Mouse (Mus musculus): ENCODE data around the gene Phc2.
"Not testable (repeated sequence)": the region's sequence is repeated elsewhere in the genome, so short reads cannot be mapped to it uniquely, and the experiment has no call there.

Phc2 gene

GRCm38 (mm10) chr4:128654505-128655381, at the start of gene Phc2:
Phc2 (plus strand) TSS chr4:128654702.
- DNase-seq, result peak; percentile 96

DNA sequence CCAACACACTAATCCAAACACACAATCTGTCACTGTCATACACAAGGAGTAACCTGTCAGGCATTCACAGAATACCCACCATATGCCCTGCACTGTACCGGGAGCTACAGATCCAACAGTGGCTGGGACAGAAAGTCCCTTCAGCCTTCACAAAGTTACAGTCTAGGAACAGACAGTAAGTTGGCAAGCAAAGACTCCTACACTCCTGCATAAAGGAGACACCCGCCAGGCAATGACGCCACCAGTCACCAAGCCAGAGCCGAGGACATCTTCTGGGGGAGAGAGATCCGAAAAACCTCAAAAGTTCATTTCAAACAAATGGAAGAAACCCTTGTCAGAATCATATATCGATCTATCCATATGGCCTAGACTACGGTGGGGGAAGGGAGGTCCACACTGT, 47.9 kb upstream of the Phc2 start:
- no peak for DNase-seq

DNA sequence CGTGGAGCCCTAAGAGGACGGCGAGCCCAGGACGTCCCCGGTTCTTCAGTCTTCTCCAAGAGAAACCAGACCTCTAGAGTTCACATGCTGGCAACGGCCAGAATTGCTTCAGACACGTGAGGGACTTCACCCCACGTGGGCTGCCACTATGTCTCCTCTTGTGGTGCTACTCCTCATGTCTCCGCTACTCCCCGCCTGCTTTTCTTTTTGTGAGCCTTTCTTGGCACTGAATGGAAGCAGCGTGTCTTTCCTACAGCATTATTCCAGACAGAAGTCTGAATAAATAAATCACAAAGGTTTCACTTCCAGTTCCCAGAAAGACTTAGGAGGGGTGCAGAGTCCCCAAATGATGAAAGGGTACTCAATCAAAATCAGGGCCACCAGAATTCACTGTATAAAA, 46.8 kb upstream of the Phc2 start:
- no peak for DNase-seq

GRCm38 (mm10) chr4:128609276-128609924, 45.1 kb upstream of the Phc2 start:
- peak in 1 of 2 experiments; percentile 37 for DNase-seq

- DNase-seq, result peak; percentile 91 to 95
Measured at GRCm38 (mm10) chr4:128609925-128610402, 44.5 kb upstream of the Phc2 start, which contains the start of gene Zscan20. Zscan20 (minus strand) TSS chr4:128610098.

DNA sequence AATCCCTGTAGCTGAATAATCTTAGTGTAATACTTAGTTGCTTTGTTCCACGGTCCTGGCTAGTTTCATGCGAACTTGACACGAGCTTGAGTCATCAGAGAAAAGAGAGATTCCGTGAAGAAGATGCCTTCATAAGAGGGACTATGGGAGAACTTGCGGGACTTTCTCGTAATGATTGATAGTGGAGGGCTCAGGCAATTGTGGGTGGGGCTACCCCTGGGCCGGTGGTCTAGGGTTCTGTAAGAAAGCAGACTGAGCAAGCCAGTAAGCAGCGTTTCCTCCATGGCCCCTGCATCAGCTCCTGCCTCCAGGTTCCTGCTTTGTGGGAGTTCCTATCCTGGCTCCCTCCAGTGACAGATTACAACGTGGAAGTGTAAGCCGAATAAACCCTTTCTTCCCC, 43.8 kb upstream of the Phc2 start:
- no peak for DNase-seq

DNA sequence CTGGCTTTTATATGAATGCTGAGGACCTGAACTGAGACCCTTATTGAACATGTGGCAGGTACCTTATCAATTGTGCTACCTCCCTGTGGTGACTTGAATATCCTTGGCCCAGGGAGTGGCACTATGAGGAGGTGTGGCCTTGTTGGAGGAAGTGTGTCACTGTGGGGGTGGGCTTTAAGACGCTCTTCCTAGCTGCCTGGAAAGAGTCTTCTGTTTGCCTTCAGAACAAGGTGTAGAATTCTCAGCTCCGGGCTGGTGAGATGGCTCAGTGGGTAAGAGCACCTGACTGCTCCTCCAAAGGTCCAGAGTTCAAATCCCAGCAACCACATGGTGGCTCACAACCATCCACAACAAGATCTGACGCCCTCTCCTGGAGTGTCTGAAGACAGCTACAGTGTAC, 42.8 kb upstream of the Phc2 start:
- not testable (repeated sequence) for DNase-seq

- DNase-seq, result peak; percentile 63 to 69
Measured at GRCm38 (mm10) chr4:128613326-128613725, 41.2 kb upstream of the Phc2 start.

DNA sequence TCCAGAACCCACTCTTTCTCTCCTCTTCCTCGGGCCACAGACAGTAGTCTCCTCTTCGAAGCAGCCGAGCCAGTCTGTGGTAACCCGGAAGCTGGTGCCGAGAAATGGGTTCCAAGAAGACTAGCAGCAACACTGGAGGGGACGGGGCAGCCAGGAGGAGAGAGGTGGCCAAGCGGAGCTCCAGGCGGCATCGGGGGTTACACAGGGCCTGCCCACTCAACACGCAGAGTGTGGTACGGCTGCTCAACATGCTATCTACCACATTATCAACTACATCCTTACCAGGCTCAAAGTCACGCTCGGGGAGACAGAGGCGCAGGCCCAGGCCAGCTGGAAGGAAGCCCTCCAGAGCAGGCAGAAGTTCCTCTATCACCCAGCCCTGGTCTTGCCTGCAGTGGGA, 38.7 kb upstream of the Phc2 start:
- no peak for DNase-seq

DNA sequence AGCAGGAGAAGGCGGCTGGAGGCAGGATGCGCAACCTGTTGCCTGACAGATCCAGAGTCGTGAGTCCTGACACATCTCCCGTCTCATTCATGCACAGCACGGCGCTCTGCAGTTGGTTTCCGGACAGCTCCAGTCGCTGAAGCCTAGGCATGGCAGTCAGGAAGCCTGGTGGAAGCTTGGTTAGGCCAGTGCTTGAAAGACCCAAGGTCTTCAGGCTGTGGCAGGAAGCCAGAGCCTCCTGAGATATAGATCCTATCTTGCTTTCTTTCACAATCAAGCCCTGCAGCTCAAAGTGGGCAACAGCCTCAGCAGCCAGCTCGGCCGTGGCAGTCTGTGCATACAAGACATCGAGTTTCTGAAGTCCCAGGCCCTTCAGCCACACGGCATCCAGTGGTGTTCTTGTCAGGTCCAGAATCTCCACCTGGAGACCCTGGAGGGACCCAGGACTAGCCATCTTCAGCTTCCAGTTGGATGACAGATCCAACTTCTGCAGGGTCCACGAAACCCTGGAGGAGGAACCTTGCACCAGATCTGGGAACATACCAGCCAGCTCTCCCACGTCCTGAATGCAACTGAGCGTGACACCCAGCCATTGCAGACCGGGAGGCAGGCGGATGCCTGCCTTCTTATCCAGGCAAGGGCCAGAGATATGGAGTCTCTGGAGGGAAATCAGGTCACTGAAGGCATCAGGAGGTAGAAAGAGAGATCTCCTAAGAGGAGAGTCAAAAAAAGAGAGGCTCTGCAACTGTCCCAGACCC, 37.0 kb upstream of the Phc2 start:
- DNase-seq, result no peak

DNA sequence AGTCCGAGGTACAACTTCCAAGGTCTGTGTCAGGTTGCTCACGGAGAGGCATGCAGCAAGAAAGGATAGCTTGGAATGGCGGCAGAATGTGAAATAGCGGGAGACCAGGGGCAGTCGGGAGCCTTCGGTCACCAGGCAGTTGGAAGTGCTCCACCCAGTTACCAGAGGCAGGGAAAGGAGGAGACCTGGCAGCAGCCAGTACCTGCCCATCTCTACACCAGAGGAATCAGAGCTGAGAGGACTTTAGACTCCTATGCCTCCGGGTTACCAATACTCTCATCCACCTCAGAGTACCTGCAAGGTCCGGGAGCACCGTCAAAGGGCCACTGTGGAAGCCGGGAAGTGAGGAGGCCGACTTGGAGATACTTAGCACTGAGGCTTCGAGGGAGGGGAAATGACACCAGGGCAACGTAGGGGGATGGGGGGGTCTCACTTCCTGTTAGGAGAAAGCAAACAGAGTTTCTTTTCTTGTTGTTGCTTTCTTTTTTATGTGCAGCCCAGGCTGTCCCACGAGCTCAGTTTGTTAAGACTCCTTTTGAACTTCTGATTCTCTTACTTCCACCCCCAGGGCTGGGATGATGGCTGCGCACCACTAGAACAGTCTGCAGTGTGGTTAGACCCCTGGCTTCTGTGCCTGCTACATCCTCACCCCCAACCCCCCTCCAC, 36.1 kb upstream of the Phc2 start, which contains the start of gene Tlr12:
TSS of gene Tlr12 (minus strand) at position 374 of the 666 bp plus-strand sequence.
- no peak for DNase-seq

DNA sequence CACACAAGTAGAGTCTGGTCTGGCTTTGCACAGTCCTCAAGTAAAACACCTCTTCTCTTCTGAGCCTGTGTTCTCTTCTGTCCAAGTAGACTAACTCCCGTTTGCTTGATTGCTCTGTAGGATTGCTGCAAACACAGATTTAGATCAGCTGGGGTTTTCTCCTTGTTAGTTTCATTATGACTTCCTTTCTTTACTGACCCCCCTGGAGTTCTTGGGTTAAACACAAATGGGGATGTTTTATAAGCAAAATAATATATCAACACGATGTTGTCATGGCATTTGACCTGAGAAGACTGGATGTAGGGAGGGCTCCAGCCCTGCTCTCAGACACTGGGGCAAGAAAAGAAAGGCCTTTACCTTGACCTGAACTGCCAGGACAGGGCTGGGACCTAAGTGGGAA, 35.5 kb upstream of the Phc2 start:
- no peak for DNase-seq

DNA sequence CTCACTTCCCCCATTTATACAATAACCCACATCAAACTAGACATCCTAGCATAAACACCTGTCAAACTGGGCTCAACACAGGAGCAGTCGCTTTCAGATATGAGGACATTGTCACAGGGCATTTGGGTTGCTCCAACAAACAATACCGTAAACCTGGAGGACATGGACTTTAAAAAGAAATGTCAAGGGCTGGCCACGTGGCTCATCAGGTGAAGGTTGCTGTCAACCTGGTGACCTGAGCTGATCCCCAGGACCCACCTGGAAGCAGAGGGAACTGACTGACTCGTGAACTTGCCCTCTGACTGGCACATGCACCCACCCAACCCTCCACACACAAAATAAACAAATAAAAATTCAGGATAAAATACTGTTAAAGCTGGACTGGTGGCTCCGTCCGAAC, 33.9 kb upstream of the Phc2 start:
- DNase-seq, result no peak

DNA sequence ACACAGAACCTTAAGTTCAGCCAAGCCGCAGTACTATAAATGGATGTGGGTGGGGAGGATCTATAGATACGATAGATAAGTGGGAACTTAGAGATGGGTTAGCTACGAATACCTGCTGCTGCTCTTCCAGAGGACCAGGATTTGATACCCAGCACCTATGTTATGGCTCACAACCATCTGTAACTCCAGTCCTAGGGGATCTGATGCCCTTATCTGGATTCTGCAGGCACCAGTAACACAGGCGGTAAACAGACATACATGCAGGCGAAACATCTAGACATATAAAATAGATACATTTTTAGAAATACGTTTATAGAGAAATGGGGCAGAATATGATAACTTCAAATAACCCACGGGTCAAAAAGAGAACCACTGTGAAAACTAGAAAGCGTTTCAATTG, 33.4 kb upstream of the Phc2 start:
- DNase-seq, result no peak

DNA sequence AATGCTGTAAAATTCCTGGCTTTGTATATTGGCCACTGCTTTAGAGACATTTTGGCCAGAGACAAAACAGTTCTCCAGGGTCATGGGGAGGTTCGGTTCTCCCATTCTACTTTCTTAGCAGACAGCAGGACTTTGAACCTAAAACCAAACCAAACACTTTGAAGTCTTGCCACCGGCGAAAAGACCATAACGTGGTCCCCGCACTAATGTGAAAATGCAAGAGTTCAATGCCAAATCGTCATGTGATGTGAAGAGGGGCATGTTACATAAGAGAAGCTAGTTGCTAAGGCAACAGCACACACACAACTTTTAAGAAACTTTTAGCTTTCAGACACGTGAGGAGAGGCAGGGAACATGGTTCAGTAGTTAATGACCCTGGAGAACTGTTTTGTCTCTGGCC, 19.1 kb upstream of the Phc2 start:
- DNase-seq, result no peak

- no peak for DNase-seq
Measured at GRCm38 (mm10) chr4:128635894-128636585, 18.5 kb upstream of the Phc2 start.

DNA sequence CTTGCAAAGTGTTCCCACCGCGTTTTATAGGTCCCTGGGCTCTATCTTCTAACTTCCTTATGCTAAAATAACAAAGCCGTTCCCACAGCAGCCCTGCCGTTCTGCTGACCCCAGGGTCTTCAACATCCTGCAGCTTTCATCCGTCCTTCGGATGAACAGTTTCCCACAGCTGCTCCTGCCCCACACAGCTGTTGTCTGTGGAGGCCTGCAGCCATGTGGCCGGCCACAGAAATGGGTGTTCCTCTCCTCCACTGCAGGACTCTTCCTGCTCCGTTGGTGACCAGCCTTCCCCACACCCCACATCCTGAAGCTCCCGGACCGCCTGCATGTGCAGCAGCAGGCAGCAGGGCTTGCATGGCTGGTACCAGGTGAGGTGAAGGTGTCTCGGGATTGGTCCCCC, 17.3 kb upstream of the Phc2 start:
- no peak for DNase-seq

- DNase-seq, result no peak
Measured at GRCm38 (mm10) chr4:128638265-128638923, 16.1 kb upstream of the Phc2 start.

GRCm38 (mm10) chr4:128641766-128642717, 12.5 kb upstream of the Phc2 start:
- DNase-seq, result no peak

- no peak for DNase-seq
Measured at GRCm38 (mm10) chr4:128645896-128646295, 8.6 kb upstream of the Phc2 start.

Data from cerebellum, postnatal 25 days (tissue).